Mouse (Mus musculus) heart, postnatal 4 days (tissue): ENCODE data around the gene Gse1. TPM values are rescaled to one million over a fixed set of nuclear protein-coding genes. Genes with fewer than 3 reads are reported as not detected.
A peak's percentile ranks its signal among the peaks of the same experiment; 100 is the strongest.

Source experiments
- DNase-seq: peaks from one replicate; pipeline ENCODE4 v3.0.0; 2021
- total RNA-seq, 2 experiments: library from RNA; stranded (reverse); gene quantifications; 2 replicates each; pipeline ENCODE4 v1.2.3; 2021

Gene Gse1
- total RNA-seq, 2 experiments from 2014 or later: 33.5 to 37.4 TPM

GRCm38 (mm10) chr8:120485551-120486476 lies 257.6 kb downstream of the Gse1 start:
- DNase-seq: no peak

GRCm38 (mm10) chr8:120486477-120487376 lies 258.5 kb downstream of the Gse1 start:
- DNase-seq: peak; percentile 55

DNA sequence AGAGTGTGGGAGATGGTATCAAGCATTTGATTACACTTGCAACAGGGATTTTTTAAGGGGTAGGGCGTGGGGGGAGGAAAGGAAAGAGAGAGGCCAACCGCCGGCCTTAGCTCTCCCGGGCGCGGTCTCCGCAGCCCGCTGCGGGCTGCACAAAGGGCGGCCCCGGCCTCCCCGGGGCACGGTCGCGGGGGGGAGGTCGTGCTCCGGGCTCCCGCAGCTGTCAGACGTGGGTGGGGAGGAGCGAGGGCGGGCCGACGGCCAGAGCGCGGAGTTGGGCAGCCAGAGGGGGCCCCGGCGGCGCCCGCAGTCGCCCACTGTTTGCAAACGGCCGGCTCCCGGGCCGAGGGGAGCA lies 259.1 kb downstream of the Gse1 start:
- DNase-seq: no peak

DNA sequence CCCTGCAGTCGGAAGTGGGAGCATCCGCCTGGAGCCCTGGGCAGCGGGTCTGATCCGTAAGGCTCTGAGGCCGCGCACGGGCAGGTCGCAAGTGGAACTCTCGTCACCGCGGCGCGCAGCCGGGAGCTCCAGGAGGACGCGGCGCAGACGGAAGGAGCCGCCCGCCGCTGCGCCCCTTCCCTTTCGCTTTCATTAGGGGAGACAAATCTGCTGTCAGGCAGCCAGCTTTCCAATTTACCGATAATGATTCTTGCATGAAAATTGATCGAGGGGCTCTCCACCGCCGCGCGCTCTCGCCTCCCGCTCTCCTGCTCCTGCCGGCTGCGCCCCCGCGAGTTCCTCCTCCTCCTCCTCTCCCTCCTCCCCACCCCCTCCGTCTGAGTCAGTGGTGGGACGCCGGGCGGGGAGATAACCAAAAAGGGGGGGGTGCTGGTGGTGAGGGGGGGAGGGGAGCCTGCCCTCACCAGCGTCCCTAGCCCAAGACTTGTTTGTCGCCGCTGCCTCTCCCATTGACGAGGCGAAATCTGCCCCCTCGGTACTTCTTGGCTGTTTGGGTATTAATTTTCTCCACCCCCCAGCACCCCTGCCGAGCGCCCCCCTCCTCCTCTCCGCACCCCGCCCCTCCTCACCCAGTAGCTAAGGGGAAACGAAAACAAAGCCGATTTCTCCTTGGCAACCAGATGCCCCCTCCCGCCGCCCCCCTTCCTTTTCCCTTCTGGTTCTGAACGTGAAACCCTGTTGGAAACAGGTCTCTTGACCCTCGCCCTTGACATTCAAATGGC lies 259.7 kb downstream of the Gse1 start:
- DNase-seq: peak; percentile 69

GRCm38 (mm10) chr8:120488636-120489131 lies 260.4 kb downstream of the Gse1 start:
- no peak for DNase-seq

GRCm38 (mm10) chr8:120489142-120489754 lies 261.0 kb downstream of the Gse1 start:
- peak; percentile 59 for DNase-seq

DNA sequence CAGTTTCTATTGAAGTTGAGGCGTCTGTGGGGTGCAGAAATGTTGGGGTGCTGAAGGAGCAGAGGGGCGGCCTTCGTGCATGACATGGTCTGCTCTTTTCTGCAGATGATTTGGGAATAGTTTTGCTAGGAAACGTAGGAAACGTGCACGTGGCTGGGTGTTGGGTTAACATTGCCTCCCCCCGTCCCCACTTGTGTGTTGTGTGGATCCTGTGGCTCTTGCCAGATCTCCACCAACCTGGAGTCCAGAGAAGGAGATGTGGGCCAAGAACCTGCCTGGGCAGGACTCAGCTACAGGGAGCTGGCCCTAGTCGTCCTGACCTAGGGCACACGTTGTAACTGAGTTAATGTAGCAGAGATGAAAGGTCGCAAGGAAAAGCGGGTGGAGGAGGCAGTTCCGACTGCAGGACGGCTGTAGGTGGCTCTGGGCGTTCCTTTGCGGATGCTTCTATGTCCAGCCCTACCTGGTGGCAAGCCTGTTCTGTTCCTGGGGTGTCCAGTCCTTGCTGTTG lies 261.6 kb downstream of the Gse1 start:
- no peak for DNase-seq

DNA sequence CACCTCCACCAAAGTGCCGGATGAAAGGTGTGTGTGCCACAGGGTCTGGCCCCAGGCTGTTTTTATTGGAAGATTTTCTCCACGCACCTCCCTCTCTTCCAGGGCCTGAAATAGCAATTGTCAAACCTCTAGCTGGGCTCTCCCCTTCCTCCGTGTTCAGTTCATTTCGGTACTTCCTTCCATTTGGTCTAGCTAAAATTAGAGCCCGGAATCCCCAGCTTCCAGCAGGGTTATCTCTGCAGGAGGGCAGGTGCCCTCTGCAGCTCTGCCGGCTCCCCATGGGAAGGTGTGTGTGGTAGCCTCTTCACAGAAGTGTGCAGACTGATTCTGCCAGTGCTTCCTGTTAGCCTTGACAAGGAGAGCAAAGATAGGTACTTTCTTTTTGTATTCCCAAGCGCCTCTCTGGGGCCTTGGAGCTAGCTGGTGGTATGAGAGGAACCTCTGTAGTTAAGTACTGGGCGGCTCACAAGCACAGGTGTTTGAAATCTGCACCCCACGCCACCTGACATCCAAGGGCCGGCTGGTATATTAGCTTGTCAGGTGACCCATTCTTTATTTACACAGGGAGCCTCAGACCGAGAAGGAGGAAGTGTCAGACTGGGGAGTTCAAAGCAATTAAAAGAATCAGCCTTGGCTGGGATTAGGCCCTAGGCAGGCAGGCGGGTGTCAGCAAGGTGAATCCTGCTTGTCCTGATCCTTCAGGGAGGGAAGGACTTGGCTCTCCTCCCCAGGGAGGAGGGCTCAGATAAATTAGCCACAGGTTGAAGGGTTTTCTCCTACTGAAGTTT lies 262.3 kb downstream of the Gse1 start:
- no peak for DNase-seq

DNA sequence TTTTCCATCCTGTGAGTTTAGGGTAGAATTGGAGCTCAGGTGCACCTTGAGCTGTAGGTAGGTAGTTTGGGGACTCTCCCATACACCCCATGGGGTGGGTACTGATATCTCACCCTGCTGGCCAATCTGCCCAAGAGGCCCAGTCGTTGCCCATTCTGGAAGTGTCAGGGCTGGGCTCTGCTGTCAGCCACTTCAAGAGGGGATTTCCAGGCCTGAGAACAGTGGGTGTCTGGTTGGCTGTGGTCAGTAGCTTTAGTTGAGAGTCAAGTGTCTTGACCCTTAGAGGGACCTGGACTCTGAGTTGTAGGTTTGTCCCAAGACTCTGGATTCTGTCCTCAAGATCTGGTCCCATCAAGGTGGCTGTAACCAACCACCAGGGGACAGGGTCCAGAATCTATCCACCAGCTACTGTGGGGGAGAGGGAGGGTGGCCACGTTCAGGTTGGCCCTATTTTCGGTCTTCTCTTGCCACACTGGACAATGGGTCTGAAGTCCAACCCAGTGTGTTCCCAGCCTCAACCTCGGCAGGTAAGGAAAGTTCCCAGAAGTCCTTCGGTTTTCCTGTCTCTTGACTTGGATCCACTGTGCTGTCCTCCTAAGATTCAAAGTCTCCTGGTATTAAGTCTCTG lies 263.0 kb downstream of the Gse1 start:
- no peak for DNase-seq

- no peak for DNase-seq
These were observed 264.1 kb downstream of the Gse1 start for GRCm38 (mm10) chr8:120492193-120492880.

- no peak for DNase-seq
These were observed 264.6 kb downstream of the Gse1 start for GRCm38 (mm10) chr8:120492881-120493220.

GRCm38 (mm10) chr8:120493508-120494464 lies 265.5 kb downstream of the Gse1 start:
- DNase-seq: no peak

GRCm38 (mm10) chr8:120494903-120495302 lies 266.6 kb downstream of the Gse1 start:
- DNase-seq: peak; percentile 88

DNA sequence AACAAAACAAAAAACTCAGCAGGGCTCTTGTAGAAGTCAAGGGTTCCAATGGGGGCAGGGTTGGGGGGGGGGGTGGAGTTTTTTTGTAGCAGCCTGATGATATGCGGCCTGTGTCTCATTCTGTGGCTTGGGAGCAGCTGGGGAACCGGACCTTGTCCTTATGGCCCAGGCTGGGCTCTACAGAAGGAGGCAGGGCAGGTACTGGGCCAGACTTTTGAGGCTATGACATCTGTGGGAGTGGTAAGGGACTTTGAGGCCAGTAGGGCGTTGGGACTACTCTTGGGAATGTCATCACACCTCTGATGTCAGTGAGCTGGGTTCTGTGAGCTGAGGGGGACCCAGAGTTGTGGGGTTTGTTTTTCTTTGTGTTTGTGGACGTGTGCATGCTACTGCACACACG lies 267.2 kb downstream of the Gse1 start:
- DNase-seq: no peak

DNA sequence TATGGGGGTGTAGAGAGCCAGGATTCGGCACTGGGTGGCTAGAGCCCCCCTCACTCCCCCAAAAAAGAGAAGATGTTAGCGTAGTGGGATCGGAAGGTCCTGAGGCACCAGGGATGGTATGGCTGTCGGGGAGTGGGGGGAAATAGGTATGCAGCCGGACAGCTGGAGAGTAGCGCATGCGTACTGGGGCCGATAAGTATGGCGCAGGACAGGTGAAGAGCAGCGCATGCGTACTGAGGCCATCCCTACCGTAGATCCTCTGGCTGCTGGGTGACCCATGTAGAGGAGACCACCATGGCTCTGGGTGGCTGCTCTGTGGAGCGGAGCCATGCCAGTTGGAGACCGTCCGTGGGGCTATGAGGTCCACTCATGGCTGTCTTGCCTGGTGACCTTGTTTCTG lies 268.2 kb downstream of the Gse1 start:
- DNase-seq: no peak

DNA sequence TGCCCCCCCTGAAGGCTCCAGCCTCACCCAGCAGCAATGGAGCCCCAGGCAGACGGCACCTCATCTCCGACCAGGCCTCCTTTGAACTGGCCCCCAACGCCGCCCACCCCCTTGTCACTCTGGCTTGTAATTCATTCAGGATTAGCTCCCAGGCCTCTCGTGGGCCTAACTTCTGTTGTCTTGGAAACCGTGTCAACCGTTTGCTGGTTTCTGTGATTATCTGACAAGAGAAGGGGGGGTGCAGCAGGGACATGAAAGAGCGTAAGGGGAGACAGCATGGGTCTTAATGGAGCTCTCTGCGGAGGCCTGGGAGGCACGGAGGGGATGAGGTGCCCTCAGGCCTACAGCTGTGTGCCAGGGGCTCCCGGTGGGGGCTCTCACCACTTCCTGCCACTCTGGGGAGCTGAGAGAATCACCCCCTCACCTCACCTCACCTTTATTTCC lies 269.3 kb downstream of the Gse1 start:
- no peak for DNase-seq

- no peak for DNase-seq
These were observed 270.1 kb downstream of the Gse1 start for GRCm38 (mm10) chr8:120498349-120498831.

- DNase-seq: peak; percentile 79
These were observed 270.8 kb downstream of the Gse1 start for GRCm38 (mm10) chr8:120498926-120499605.
